Mouse (Mus musculus) frontal cortex, postnatal 14 days (tissue): ENCODE data around the gene Adamts2.

Experiments
- DNase-seq, 2 experiments: peaks; one replicate each; pipeline ENCODE4 v3.0.0; 2022; ENCODE audit warnings: low spot score in 2 of 2

Adamts2 gene

GRCm38 (mm10) chr11:50734129-50734528, 132.2 kb downstream of the Adamts2 start:
- DNase-seq, result no peak

- DNase-seq, result no peak
Observed at GRCm38 (mm10) chr11:50736548-50736947, 134.7 kb downstream of the Adamts2 start.

- no peak for DNase-seq
Observed at GRCm38 (mm10) chr11:50738436-50738835, 136.6 kb downstream of the Adamts2 start.

- DNase-seq, result no peak
Observed at GRCm38 (mm10) chr11:50739453-50739852, 137.6 kb downstream of the Adamts2 start.

DNA sequence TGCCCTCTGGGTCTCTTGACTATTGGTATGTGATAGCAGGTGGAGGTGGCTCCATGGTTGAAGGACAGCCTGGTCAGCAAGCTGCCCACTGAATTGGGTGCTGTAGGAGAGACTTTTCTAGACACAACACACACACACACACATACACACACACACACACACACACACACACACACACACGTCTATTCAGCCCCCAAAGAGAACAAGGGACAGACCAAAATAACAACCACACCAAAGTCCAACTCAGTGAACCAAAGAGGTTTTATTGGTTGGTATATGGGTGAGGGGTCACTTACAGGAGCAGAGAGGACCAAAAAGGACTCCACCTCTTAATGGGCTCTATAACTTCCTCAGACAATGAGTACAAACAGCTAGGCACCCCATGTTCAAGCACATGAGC, 140.3 kb downstream of the Adamts2 start:
- no peak for DNase-seq

DNA sequence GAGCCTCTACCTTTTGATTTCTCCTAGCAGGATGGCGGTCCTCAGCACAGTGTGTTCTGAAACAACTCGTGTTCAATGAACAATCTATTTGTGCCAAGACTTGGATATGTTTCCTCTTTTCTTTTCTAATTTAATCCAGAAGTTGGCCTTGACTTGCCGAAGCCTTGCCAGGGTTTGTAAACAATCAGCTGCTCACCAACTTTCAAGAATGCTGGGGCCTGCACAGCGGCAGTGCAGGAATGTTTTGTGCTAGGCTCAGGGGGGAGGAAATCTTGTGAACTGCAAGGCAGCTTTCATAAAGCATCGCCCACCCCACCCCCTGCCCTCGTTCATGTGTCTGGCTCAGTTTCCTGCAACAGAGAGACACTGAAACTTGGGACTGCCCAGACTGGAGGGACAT, 143.1 kb downstream of the Adamts2 start:
- peak; percentile 18 to 19 for DNase-seq

DNA sequence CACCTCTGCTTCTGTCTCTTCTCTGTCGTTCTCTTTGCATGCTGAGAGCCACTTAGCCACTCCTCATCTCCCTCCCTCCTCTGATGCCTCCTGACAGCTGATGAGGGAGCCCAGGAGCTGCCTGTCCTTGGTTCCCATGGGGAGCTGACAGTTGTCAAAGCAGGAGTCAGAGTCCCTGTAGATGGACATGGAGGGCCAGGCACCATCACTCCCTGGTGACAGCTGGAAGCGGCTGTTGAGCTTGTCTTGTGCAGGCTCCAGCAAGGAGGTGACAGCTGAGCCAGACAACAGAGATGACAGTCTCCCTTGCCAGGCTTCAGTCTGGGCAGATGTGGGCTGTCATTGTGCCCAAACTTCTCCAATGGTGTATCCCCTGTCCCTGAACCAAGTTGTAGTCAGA, 144.6 kb downstream of the Adamts2 start:
- DNase-seq, result no peak

- DNase-seq, result no peak
Observed at GRCm38 (mm10) chr11:50750983-50751585, 149.2 kb downstream of the Adamts2 start.

GRCm38 (mm10) chr11:50757741-50758140, 155.9 kb downstream of the Adamts2 start:
- no peak for DNase-seq

GRCm38 (mm10) chr11:50766461-50766860, 164.6 kb downstream of the Adamts2 start:
- no peak for DNase-seq

DNA sequence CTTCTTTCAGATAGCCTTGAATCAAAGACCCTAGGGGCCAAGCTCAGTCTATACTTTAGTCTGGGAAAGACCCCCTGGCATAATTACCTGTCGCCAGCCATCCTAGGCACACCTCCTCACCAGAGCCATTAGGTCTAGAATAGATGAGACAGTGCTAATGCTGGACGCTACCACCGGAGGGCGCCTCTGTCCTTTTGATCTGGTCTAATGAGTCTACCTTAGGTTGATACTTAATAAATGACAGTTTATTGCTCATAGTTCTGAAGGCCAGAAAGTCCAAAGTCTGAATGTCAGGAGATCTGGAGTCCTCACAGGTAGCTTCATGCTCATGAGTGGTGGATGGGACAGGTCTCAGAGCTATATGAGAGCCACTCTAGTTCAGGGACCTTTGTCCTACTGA, 165.2 kb downstream of the Adamts2 start:
- DNase-seq, result peak in 1 of 2 experiments; percentile 42

DNA sequence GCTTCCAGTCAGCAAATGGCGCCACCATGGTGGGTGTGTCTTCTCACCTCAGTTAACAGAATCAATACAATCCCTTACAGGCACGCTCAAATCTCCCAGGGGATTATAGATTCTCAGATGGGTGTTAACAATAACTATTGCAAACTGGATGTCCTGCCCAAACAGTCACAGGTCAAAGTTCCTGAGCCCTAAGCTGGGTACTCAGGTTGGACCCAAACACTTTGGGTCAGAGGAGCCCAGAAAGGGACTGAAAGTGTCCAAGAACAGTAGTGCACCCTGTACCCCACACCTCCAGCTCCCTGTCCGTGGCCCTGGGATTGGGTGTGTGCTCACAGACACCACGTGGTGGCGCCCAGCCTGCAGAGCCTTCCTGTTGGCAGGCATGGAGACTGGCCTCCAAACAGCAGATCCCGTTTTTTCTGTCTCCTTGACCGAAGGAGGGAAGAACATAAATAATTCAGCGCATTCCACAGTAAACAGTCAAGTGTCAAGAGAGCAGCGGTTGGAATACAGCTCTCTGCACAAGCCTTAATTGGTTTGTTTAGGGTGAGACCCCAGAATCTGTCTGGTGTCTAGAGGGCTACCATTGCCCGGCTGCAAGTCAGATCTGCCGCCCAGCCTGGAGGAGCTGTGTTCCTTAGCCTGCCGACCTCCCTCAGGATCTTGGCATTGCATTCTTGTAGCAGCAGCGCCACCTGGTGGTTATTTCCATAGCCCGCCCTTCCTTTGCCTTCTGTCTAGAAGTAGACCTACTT, 167.3 kb downstream of the Adamts2 start:
- DNase-seq, result peak; percentile 74 to 91

- DNase-seq, result no peak
Observed at GRCm38 (mm10) chr11:50771006-50771405, 169.1 kb downstream of the Adamts2 start.

GRCm38 (mm10) chr11:50797674-50798073, 195.8 kb downstream of the Adamts2 start:
- DNase-seq, result no peak

DNA sequence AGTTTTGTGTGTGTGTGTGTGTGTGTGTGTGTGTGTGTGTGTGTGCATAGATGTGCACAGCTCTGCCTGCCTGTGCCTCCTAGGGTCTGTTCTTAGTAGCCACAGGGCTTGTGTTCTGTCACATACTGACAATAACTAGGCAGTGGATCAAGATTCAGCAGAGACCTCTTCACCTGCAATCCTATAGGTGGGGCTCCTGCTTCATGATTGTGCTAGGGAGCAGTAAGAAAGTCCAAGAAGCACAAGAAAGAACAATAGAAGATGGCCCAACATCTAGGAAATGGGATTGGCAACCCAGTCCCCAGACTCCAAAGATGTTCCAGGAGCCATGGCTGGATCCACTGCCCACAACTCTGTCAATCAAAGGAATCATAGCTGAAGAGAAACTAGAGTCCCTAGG, 197.0 kb downstream of the Adamts2 start:
- no peak for DNase-seq

GRCm38 (mm10) chr11:50814233-50814632, 212.3 kb downstream of the Adamts2 start:
- DNase-seq, result no peak

- no peak for DNase-seq
Observed at GRCm38 (mm10) chr11:50826214-50826613, 224.3 kb downstream of the Adamts2 start.

- peak; percentile 81 to 84 for DNase-seq
Observed at GRCm38 (mm10) chr11:50827010-50827953, 225.4 kb downstream of the Adamts2 start, which contains the start of gene Zfp354c. Zfp354c (minus strand) TSS chr11:50827724.

GRCm38 (mm10) chr11:50835727-50836126, 233.8 kb downstream of the Adamts2 start:
- DNase-seq, result no peak

- DNase-seq, result peak; percentile 87 to 91
Observed at GRCm38 (mm10) chr11:50841023-50841735, 239.3 kb downstream of the Adamts2 start, which contains the start of gene Zfp879. Zfp879 (minus strand) TSS chr11:50841552.

GRCm38 (mm10) chr11:50845951-50846350, 244.1 kb downstream of the Adamts2 start:
- no peak for DNase-seq
